Mouse (Mus musculus) cerebellum, postnatal 10 days (tissue): ENCODE measurements at regions not wholly inside any gene's neighbourhood (a gene's known extent, or its start where the extent isn't known, plus 50 kb on each side); places are given as distances from the start of the nearest gene placed in this dataset.

Experiments
- DNase-seq, 2 experiments: peaks; one replicate each; pipeline ENCODE4 v3.0.0; 2021; ENCODE audit warnings: mixed read lengths in 2 of 2

DNA sequence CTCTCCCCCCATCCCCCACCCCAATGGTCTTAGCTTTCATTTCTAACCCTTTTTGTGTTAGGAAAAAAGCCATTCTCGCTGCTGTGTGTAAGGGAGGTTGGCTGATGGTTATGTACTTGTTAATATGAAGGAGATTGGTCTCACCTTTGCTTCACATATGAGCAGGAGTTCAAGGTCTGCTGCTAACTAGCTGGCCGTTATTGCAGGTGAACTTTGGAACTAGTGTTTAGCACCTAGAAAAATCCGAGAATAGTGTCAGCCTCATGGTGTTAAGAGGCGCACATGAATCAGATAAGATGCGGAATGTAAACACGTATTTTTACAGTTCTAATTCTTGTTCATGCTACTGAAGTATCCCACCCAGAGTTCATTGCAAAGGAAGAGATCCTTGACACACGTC lies 103.2 kb downstream of the Dyrk2 start:
- no peak for DNase-seq

DNA sequence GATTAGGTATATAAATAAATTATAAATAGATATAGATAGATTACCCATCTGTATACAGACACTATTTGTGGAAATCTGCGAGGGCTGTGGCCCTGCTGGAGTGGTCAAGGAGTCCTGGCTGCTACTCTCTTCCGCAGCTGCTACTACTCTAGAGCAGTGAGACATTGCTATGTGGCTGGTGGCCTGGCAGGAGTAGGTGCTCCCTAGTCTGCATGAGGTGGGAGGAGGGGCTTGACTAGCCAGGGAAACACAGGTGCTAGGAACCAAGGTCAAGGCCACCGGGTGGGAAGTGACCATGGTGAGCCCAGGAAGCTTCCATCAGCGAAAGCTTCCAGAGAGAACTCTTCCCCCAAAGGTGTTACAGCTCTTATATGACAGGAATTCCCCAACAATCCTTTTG lies 100.3 kb downstream of the Dyrk2 start:
- DNase-seq, result no peak

DNA sequence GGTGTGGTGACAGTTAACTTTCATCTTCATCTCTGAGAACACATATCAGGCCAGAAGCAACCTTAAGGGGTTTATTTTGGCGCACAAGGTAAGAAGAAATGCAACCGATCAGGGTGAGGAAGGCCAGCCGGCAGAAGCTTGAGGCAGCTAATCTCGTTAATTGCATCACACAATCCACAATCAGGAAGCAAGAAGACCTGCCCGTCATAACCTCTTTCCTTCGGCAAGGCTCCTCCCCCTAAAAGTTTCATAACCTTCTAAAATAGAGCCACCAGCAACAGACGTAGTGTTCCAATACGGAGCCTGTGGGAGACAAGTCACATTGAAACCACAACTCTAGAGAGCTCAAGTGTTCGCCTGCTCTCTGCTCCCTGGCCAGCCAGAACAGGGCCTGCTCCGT lies 91.4 kb downstream of the Dyrk2 start:
- DNase-seq, result no peak

- no peak for DNase-seq
Measured at GRCm38 (mm10) chr10:118780831-118781569, 89.0 kb downstream of the Dyrk2 start.

GRCm38 (mm10) chr10:118781811-118782232 lies 88.2 kb downstream of the Dyrk2 start:
- peak in 1 of 2 experiments; percentile 29 for DNase-seq

- DNase-seq, result peak; percentile 80 to 81
Measured at GRCm38 (mm10) chr10:118782646-118783045, 87.4 kb downstream of the Dyrk2 start.

- DNase-seq, result no peak
Measured at GRCm38 (mm10) chr10:118787280-118787690, 82.7 kb downstream of the Dyrk2 start.

GRCm38 (mm10) chr10:118792352-118793100 lies 77.5 kb downstream of the Dyrk2 start:
- DNase-seq, result no peak

- DNase-seq, result no peak
Measured at GRCm38 (mm10) chr10:118793794-118794193, 76.2 kb downstream of the Dyrk2 start.

DNA sequence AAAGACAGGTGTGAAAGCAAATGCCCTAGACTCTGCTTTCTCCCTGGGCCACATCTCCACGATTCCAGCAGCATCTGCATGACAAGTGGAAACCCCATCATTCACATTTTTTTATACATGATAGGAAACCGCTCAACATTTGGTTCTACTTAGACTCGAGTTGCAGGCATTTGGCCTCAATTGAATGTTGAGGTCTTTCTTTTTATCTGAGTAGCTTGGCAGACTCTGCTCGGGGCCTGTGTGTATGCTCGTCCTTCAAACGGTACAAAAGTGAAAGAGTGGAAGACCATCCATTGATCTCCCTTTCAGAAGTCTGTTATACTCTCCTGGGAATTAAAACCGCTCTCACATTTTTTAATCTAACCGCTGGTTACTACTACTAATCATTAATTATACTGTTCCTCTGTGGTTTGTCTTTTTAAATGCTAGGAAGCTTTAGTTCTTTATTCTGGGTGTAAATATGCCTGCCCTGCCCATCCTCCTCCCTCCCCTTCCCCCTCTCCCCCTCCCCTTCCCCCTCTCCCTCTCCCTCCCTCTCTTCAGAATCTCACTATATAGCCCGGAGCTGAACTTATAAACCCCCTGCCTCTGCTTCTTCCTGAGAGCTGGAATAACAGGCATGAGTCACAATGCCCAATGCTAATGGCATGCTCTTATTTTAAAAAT lies 75.5 kb downstream of the Dyrk2 start:
- no peak for DNase-seq

DNA sequence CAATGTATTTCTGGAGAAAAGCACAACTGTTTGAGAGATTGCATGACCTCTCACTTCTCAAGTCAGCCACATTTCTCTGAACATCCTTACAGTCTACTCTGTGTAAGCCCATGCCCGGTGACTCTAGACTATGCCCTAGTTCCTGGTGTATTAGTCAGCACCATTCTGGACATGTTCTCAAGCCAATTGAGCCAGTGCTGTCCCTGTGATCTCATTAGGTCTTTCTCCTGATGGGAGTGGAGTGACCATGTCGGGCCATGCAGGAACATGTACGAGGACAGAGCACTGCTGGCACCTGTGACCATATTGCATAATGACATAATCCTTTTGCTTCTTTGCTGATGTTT lies 75.0 kb downstream of the Dyrk2 start:
- DNase-seq, result no peak

DNA sequence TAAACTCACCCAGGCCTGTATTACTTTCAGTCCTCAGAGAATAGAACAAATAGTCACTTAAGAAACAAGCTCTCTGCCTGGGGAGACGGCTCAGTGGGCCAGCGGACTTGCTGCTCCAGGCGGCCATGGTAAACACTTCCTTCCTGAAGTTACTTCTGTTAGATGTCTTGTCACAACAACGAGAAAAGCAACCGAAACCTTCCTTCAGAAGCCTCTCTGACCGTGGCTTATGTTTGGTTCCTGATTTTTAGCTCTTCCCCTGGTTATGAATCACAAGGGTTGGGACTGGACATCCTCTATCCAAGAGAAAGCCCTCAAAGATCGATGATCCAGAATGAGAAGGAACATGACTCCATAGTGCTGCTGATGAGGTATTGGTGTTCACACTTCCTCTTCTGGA lies 73.5 kb downstream of the Dyrk2 start:
- no peak for DNase-seq

DNA sequence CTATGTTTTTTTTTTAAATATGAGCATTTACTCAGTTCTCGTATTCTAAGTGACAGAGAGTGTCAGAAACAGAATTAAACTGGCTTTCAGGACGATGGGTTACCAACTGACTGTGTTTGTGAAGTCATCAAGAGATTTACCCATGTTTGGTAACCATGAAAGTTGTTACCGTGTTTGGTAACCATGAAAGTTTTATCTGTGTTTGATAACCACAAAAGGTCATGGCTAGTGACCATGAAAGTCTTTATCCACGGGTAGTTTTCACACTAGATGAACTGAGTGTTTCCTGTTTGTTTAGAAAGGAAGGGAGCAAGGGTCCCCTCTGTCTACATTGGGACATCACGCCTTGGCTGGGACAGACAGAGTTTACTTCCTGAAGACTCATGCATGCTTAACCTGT lies 72.8 kb downstream of the Dyrk2 start:
- no peak for DNase-seq

DNA sequence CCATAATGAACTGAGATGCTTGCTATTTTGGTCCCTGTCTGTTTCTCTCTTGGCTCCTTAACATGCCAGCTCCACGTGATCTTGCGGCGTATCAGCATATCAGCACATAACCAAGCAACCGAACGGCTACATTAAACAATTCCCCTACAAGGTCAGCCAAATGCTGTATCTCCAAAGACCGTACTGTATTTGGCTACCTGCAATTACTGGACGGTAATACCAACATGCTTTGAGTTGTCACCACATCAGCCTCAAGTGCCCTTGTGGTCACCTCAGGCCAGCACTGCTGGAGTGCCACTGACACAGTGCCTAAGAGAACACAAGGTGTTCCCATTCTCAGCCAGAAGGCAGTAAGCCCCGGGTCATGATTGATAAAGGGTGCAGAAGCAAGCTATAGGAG lies 70.2 kb downstream of the Dyrk2 start:
- DNase-seq, result no peak

- DNase-seq, result no peak
Measured at GRCm38 (mm10) chr10:118803922-118804557, 66.0 kb downstream of the Dyrk2 start.

DNA sequence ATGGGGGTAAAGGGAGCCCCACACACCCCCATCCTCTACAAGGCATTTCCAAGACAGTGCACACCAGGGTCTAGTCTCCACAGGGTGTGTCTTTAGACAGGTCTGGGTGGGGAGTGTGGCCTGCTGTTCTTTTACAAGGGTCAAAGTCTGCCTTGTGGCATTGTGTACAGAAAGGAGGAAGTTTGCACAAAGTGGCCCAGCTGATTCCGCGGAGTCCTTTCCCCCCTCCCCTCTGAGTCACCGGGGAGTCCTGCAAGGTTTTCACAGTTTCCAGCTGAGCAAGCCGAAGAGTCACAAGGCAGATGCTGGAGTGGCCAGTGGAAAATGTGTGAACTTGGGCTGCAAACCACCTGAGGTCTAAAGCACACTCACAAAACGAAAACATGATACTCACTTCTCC lies 65.4 kb downstream of the Dyrk2 start:
- DNase-seq, result no peak
